Mouse (Mus musculus) hindbrain, embryonic 14.5 days (tissue): ENCODE measurements around the gene Serpina12. TPM values are rescaled to one million over a fixed set of nuclear protein-coding genes. Genes with fewer than 3 reads are reported as not detected.
A peak's percentile ranks its signal among the peaks of the same experiment; 100 is the strongest.

Source experiments
- ATAC-seq: fragments of 200-750 bp; cut with Nextera tagmentation; 2 replicates; pipeline ENCODE4 v1.8.0; 2017; ENCODE audit warnings: moderate number of reproducible peaks, mild to moderate bottlenecking, moderate TSS enrichment, moderate library complexity; ENCODE audit not compliant: low FRiP score
- DNase-seq: peaks from one replicate; pipeline ENCODE4 v3.0.0-alpha.2; 2015; ENCODE audit warnings: low spot score
- H3K27ac ChIP-seq: fragments of 300-500 bp; sonication (generic); 2 replicates; pipeline ENCODE4 v1.5.1; 2014; ENCODE audit warnings: mild to moderate bottlenecking, moderate library complexity
- H3K27me3 ChIP-seq: fragments of 300-500 bp; sonication (generic); 2 replicates; pipeline ENCODE4 v1.6.1; 2014; ENCODE audit warnings: mild to moderate bottlenecking, low read length, mixed read lengths; ENCODE audit not compliant: control insufficient read depth, insufficient read depth
- H3K36me3 ChIP-seq: fragments of 300-500 bp; sonication (generic); replicated peaks from 2 replicates; pipeline ENCODE4 v1.6.1; 2014; ENCODE audit not compliant: control insufficient read depth, insufficient read depth
- H3K4me1 ChIP-seq: fragments of 300-500 bp; sonication (generic); replicated peaks from 2 replicates; pipeline ENCODE4 v1.6.1; 2014; ENCODE audit warnings: antibody characterized with exemption, low read length, mixed read lengths; ENCODE audit not compliant: control insufficient read depth, insufficient read depth
- H3K4me2 ChIP-seq: fragments of 300-500 bp; sonication (generic); replicated peaks from 2 replicates; pipeline ENCODE4 v1.6.1; 2014; ENCODE audit warnings: mild to moderate bottlenecking, moderate library complexity
- H3K4me3 ChIP-seq: fragments of 300-500 bp; sonication (generic); replicated peaks from 2 replicates; pipeline ENCODE4 v1.5.1; 2014; ENCODE audit warnings: mild to moderate bottlenecking, low read length
- H3K9ac ChIP-seq: fragments of 300-500 bp; sonication (generic); 2 replicates; pipeline ENCODE4 v1.6.1; 2014
- H3K9me3 ChIP-seq: fragments of 300-500 bp; sonication (generic); 2 replicates; pipeline ENCODE4 v1.6.1; 2016; ENCODE audit warnings: low read length; ENCODE audit not compliant: control insufficient read depth
- WGBS: fragments of 180-500 bp; shearing (Covaris S2); extraction: QIAGEN DNeasy Blood & Tissue Kit; methylation state at CpG from one replicate; pipeline ENCODE4 v1.1.7; 2014; 5-methylcytosine and 5-hydroxymethylcytosine counted together
- polyA plus RNA-seq: library from polyadenylated mRNA; unstranded; fragments of >200 nt; fragmentation: Nextera tagmentation; extraction: Ambion mirVana; gene quantifications from 2 replicates; pipeline ENCODE4 v1.2.1, GENCODE M21; 2014

Serpina12 gene
- polyA plus RNA-seq: not detected in 2 replicates

DNA sequence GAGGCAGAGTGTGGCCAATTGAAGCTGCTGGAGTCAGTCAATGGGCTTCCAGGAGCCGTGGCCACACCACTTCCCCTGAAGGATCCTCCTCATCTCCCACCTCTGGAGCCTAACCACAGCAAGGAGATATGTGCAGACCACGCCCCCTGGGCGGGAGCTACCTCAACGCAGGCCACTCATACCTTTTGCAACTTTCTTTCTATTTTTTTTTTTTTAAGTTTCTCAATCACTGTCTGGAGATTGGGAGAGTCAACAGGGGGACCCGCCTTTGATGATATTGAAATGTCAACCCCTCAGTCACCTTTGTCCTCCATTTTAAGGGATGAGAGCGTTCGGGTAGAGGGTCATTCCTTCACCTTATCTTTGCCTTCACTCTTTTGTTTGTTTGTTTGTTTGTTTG lies at the start of gene Serpina12:
TSS of gene Serpina12 (minus strand) at position 101 of the 400 bp plus-strand sequence.
- no peaks in the 10 kb centered on the region for H3K27me3 ChIP-seq
- no peak within 1 kb of the TSS for H3K9ac ChIP-seq
- no peak for ATAC-seq
- H3K27ac ChIP-seq: no peak within 1 kb of the TSS
- no peak within 1 kb of the TSS for H3K4me3 ChIP-seq
- DNase-seq: no peak
- H3K4me1 ChIP-seq: no peaks in the 10 kb centered on the region
- 91% methylated on average over 7 of the region's 7 CpGs for WGBS
- no peak within 1 kb of the TSS for H3K4me2 ChIP-seq
- H3K36me3 ChIP-seq: no peaks in the 10 kb centered on the region
- H3K9me3 ChIP-seq: no peaks in the 10 kb centered on the region

DNA sequence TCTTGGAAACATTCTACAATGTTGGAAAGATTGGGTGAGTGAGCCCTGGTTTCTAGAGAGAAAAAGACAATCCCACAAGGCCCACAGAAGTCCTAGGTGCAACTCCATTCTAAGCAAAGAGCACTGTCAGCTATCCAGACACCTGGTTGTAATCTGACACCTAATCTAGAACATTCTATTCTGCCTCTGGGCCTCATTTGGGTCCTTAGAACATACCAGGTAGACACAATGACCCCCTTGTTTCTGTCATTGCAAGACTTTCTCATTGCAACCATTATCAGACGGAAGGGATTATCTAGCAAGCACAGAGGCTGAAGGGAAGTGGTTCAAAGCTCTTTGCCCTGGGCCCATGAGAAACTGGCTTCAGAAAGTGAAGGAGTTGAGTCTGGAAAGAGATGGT lies 47.1 kb upstream of the Serpina12 start:
- no peak overlapping the region for H3K4me2 ChIP-seq
- no peak overlapping the region for H3K27ac ChIP-seq
- no peaks in the 10 kb centered on the region for H3K4me1 ChIP-seq
- no peaks in the 10 kb centered on the region for H3K36me3 ChIP-seq
- ATAC-seq: no peak
- no peak overlapping the region for H3K4me3 ChIP-seq
- no peak overlapping the region for H3K9ac ChIP-seq
- 92% methylated on average over 1 of the region's 1 CpGs for WGBS
- H3K9me3 ChIP-seq: no peaks in the 10 kb centered on the region
- DNase-seq: no peak
- H3K27me3 ChIP-seq: no peaks in the 10 kb centered on the region

GRCm38 (mm10) chr12:104090119-104090518 lies 45.9 kb upstream of the Serpina12 start:
- 81% methylated on average over 2 of the region's 2 CpGs for WGBS
- Histone ChIP-seq H3K9me3 (no peaks in the 10 kb centered on the region), H3K27ac (no peak overlapping the region), H3K4me1 (no peaks in the 10 kb centered on the region), H3K27me3 (no peaks in the 10 kb centered on the region), H3K36me3 (no peaks in the 10 kb centered on the region), H3K4me3 (no peak overlapping the region), H3K4me2 (no peak overlapping the region), H3K9ac (no peak overlapping the region)
- DNase-seq: no peak
- no peak for ATAC-seq

GRCm38 (mm10) chr12:104072286-104072685 lies 28.0 kb upstream of the Serpina12 start:
- Histone ChIP-seq H3K4me2 (no peak overlapping the region), H3K27me3 (no peaks in the 10 kb centered on the region), H3K9me3 (no peaks in the 10 kb centered on the region), H3K27ac (no peak overlapping the region), H3K4me3 (no peak overlapping the region), H3K36me3 (no peaks in the 10 kb centered on the region), H3K4me1 (no peaks in the 10 kb centered on the region), H3K9ac (no peak overlapping the region)
- DNase-seq: no peak
- ATAC-seq: no peak
- 63% methylated on average over 5 of the region's 5 CpGs for WGBS

- Histone ChIP-seq H3K9me3 (no peaks in the 10 kb centered on the region), H3K4me1 (no peaks in the 10 kb centered on the region), H3K4me2 (no peak overlapping the region), H3K36me3 (no peaks in the 10 kb centered on the region), H3K9ac (no peak overlapping the region), H3K27me3 (no peaks in the 10 kb centered on the region), H3K4me3 (no peak overlapping the region), H3K27ac (no peak overlapping the region)
- WGBS: 58% methylated on average over 1 of the region's 1 CpGs
- no peak for DNase-seq
- no peak for ATAC-seq
Measured at GRCm38 (mm10) chr12:104071708-104072107, 27.5 kb upstream of the Serpina12 start.

- WGBS: 5% methylated on average over 2 of the region's 2 CpGs
- DNase-seq: peak; percentile 87
- Histone ChIP-seq H3K27me3 (no peaks in the 10 kb centered on the region), H3K4me3 (no peak overlapping the region), H3K4me2 (no peak overlapping the region), H3K4me1 (no peaks in the 10 kb centered on the region), H3K9ac (no peak overlapping the region), H3K36me3 (no peaks in the 10 kb centered on the region), H3K27ac (no peak overlapping the region), H3K9me3 (no peaks in the 10 kb centered on the region)
- peak; percentile 58; the same call in 1 of the 2 replicates for ATAC-seq
Measured at GRCm38 (mm10) chr12:104069620-104070019, 25.4 kb upstream of the Serpina12 start.

DNA sequence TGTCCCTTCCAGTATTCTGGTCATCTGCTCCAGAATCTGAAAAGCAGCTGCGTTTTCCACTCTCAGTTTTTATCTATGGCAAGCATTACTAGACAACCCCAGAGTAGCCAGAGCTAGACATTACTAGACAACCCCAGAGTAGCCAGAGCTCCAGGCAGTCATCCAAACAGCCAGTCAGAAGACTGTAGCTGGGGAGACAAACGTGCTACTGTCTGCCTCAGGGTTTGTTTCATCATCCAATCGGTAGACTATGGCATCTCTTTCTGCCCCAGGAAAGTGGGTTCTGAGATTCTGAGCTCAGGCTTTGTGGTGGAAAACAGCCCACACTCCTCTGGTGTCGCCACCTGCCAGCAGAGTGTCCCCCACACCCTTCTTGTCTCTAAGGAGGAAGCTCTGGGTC lies 23.3 kb upstream of the Serpina12 start:
- Histone ChIP-seq H3K9me3 (no peaks in the 10 kb centered on the region), H3K4me3 (peak overlapping the region; percentile 23), H3K27me3 (no peaks in the 10 kb centered on the region), H3K36me3 (no peaks in the 10 kb centered on the region), H3K4me1 (no peaks in the 10 kb centered on the region), H3K27ac (peak overlapping the region; percentile 48; the same call in 1 of the 2 replicates), H3K9ac (peak overlapping the region; percentile 37; the same call in 1 of the 2 replicates), H3K4me2 (peak overlapping the region; percentile 44)
- peak; percentile 85 for ATAC-seq
- peak; percentile 72 for DNase-seq
- 29% methylated on average over 4 of the region's 4 CpGs for WGBS

DNA sequence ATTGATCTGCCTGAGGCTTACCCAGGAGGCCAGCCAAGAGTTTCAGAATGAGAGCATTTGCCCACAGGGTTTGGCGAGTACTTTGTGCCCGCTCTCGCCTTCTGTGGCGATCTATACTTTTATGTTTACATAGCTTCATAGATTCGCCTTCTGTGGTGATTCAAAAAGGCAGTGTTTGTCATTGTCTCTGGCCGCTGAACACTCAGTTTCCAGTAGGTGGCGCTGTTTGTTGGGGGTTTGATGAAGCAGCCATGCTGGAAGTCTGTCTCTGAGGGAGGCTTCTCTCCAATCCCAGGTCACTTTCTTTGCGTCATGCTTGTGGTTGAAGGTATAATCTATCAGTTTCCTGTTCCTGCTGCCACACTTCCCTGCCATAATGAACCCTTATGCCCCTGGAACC lies 22.0 kb upstream of the Serpina12 start:
- H3K27me3 ChIP-seq: no peaks in the 10 kb centered on the region

DNA sequence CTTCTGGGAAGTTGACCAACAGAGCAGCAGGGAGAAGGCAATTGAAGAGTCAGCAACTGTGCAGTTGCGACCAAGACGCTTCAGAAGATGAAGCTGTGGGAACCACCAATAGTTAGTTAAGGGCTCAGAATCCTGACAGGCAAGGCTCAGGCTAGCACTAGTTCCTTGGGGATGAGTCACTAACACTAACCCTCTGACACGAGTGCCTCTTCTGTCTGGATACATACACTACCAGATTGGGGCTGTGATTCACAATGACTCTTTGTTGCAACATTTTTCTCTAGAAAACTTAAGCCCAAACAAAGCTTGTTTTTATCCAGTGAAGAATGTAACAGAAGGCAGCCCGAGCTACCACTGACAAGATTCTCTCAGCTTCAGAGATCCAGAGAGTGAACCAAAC lies 20.8 kb upstream of the Serpina12 start:
- WGBS: 81% methylated on average over 4 of the region's 4 CpGs
- H3K9ac ChIP-seq: no peak overlapping the region

More for the DNA sequence above, 22.0 kb upstream of the Serpina12 start:
- H3K27ac ChIP-seq: no peak overlapping the region
- H3K4me2 ChIP-seq: no peak overlapping the region
- no peaks in the 10 kb centered on the region for H3K9me3 ChIP-seq
- no peaks in the 10 kb centered on the region for H3K4me1 ChIP-seq
- WGBS: 26% methylated on average over 8 of the region's 8 CpGs
- ATAC-seq (no peak), DNase-seq (peak; percentile 76)
- no peaks in the 10 kb centered on the region for H3K36me3 ChIP-seq
- no peak overlapping the region for H3K4me3 ChIP-seq
- no peak overlapping the region for H3K9ac ChIP-seq

GRCm38 (mm10) chr12:104064532-104064931 lies 20.3 kb upstream of the Serpina12 start:
- Histone ChIP-seq H3K9ac (no peak overlapping the region), H3K9me3 (no peaks in the 10 kb centered on the region), H3K27me3 (no peaks in the 10 kb centered on the region), H3K27ac (no peak overlapping the region), H3K36me3 (no peaks in the 10 kb centered on the region), H3K4me2 (no peak overlapping the region), H3K4me1 (no peaks in the 10 kb centered on the region), H3K4me3 (no peak overlapping the region)
- no peak for DNase-seq
- ATAC-seq: no peak
- WGBS: 54% methylated on average over 4 of the region's 4 CpGs

More for the DNA sequence above, 20.8 kb upstream of the Serpina12 start:
- ATAC-seq (no peak), DNase-seq (no peak)
- Histone ChIP-seq H3K9me3 (no peaks in the 10 kb centered on the region), H3K27me3 (no peaks in the 10 kb centered on the region), H3K4me3 (no peak overlapping the region), H3K36me3 (no peaks in the 10 kb centered on the region), H3K4me1 (no peaks in the 10 kb centered on the region), H3K27ac (no peak overlapping the region), H3K4me2 (no peak overlapping the region)
